ENCODE assay signal across 8 mouse cellular contexts in genomic region chr1:89929721-89930505, GRCm38 (mm10). TPM values are rescaled to one million over a fixed set of nuclear protein-coding genes. Genes with fewer than 3 reads are reported as not detected.
A peak's percentile ranks its signal among the peaks of the same experiment; 100 is the strongest.
DNase-seq lines count a peak whose midpoint lies in the region; ATAC-seq and TF ChIP-seq lines count a peak whose summit lies in the region.

No protein-coding gene starts in this region.

- no peaks in the 10 kb centered on the region for H3K9me3 ChIP-seq in forebrain, embryonic 14.5 days (replicated peaks; ENCODE audit: control insufficient read depth, low read length)
- no peaks in the 10 kb centered on the region; the same call in 1 of the 2 replicates for H3K9me3 ChIP-seq in limb, embryonic 11.5 days (ENCODE audit: control insufficient read depth, low read length)
- no peaks in the 10 kb centered on the region for H3K9me3 ChIP-seq in neural tube, embryonic 12.5 days

- no peaks in the 10 kb centered on the region for H3K36me3 ChIP-seq in testis, adult 2 months (ENCODE audit: control insufficient read depth, insufficient read depth, low read length)
- H3K36me3 ChIP-seq in forebrain, embryonic 14.5 days (ENCODE audit: control insufficient read depth, insufficient read depth, low read length), result no peaks in the 10 kb centered on the region
- no peaks in the 10 kb centered on the region for H3K36me3 ChIP-seq in limb, embryonic 11.5 days (ENCODE audit: control insufficient read depth, insufficient read depth, low read length)
- H3K36me3 ChIP-seq in neural tube, embryonic 12.5 days, result no peaks in the 10 kb centered on the region

- peaks cover 13% of the 10 kb centered on the region for H3K4me1 ChIP-seq in testis, adult 2 months (ENCODE audit: control insufficient read depth, insufficient read depth, low read length)
- H3K4me1 ChIP-seq in forebrain, embryonic 14.5 days (ENCODE audit: control insufficient read depth, insufficient read depth, low read length), result peaks cover 11% of the 10 kb centered on the region
- peaks cover 32% of the 10 kb centered on the region for H3K4me1 ChIP-seq in limb, embryonic 11.5 days (ENCODE audit: control insufficient read depth, insufficient read depth, low read length)
- H3K4me1 ChIP-seq in neural tube, embryonic 12.5 days, result peaks cover 60% of the 10 kb centered on the region

- peak overlapping the region; percentile 50 for H3K4me2 ChIP-seq in forebrain, embryonic 14.5 days (ENCODE audit: low read length)
- H3K4me2 ChIP-seq in limb, embryonic 11.5 days (ENCODE audit: low read depth, severe bottlenecking), result peak overlapping the region; percentile 88
- peak overlapping the region; percentile 85 for H3K4me2 ChIP-seq in neural tube, embryonic 12.5 days (replicated peaks)

- no peak for TF ChIP-seq POLR2A in testis, adult 2 months (IDR thresholded peaks at IDR 0.05; ENCODE audit: control insufficient read depth, low read depth, low read length)

- DNase-seq in testis, postnatal 14 days (ENCODE audit: low spot score), result no peak
- peak; percentile 19 for DNase-seq in forebrain, embryonic 14.5 days (ENCODE audit: low spot score)
- peak; percentile 79 for DNase-seq in limb, embryonic 11.5 days (ENCODE audit: low spot score)
- DNase-seq in layer of hippocampus, postnatal 14 days (ENCODE audit: low spot score in 2 of 2), result no peak

- WGBS in forebrain, embryonic 14.5 days, result 0% methylated on average over 54 of the region's 55 CpGs
- WGBS in limb, embryonic 11.5 days, result under 1% methylated on average over 47 of the region's 55 CpGs
- WGBS in neural tube, embryonic 12.5 days, result under 1% methylated on average over 50 of the region's 55 CpGs

- H3K27me3 ChIP-seq in testis, adult 2 months (ENCODE audit: control insufficient read depth, insufficient read depth, low read length), result peaks cover 4% of the 10 kb centered on the region; the same call in 1 of the 2 replicates
- peaks cover 97% of the 10 kb centered on the region for H3K27me3 ChIP-seq in forebrain, embryonic 14.5 days (replicated peaks; ENCODE audit: control insufficient read depth, insufficient read depth, low read length)
- peaks cover 90% of the 10 kb centered on the region for H3K27me3 ChIP-seq in limb, embryonic 11.5 days (ENCODE audit: control insufficient read depth, insufficient read depth, low read length)
- H3K27me3 ChIP-seq in neural tube, embryonic 12.5 days (replicated peaks), result peaks cover 45% of the 10 kb centered on the region

- H3K4me3 ChIP-seq in testis, adult 2 months (ENCODE audit: control insufficient read depth, low read depth, low read length), result peak overlapping the region; percentile 49
- peak overlapping the region; percentile 35 for H3K4me3 ChIP-seq in forebrain, embryonic 14.5 days (ENCODE audit: low read depth, low read length)
- peak overlapping the region; percentile 50 for H3K4me3 ChIP-seq in limb, embryonic 11.5 days (ENCODE audit: low read depth, low read length)
- peak overlapping the region; percentile 87 for H3K4me3 ChIP-seq in neural tube, embryonic 12.5 days

- peak overlapping the region; percentile 44 for H3K9ac ChIP-seq in forebrain, embryonic 14.5 days (ENCODE audit: low read length)
- H3K9ac ChIP-seq in limb, embryonic 11.5 days (ENCODE audit: low read length), result peak overlapping the region; percentile 47
- H3K9ac ChIP-seq in neural tube, embryonic 12.5 days, result peak overlapping the region; percentile 90

- no peak overlapping the region for H3K27ac ChIP-seq in testis, adult 2 months (ENCODE audit: control insufficient read depth, insufficient read depth, low read depth, low read length)
- peak overlapping the region; percentile 40; the same call in 1 of the 2 replicates for H3K27ac ChIP-seq in forebrain, embryonic 14.5 days (ENCODE audit: low read depth, low read length)
- H3K27ac ChIP-seq in limb, embryonic 11.5 days (replicated peaks; ENCODE audit: low read depth, low read length), result no peak overlapping the region
- H3K27ac ChIP-seq in neural tube, embryonic 12.5 days, result peak overlapping the region; percentile 75

- no peak for TF ChIP-seq CTCF in testis, adult 2 months (IDR thresholded peaks at IDR 0.05; ENCODE audit: control insufficient read depth, insufficient read depth, insufficient replicate concordance, low read depth, low read length)

- no peak for ATAC-seq in forebrain, embryonic 14.5 days
- ATAC-seq in limb, embryonic 11.5 days (ENCODE audit: insufficient number of reproducible peaks, low FRiP score, low TSS enrichment, low read depth), result no peak
- ATAC-seq in neural tube, embryonic 12.5 days (ENCODE audit: low FRiP score, low read depth), result no peak
- no peak for ATAC-seq in inflammation-experienced regulatory T-cells, adult 6 months
- ATAC-seq in CD4-positive, CD25-positive, alpha-beta regulatory T cell, adult 4 months, result no peak

RNA-seq across cellular contexts. Expression of gene Gbx2, which starts 1.1 kb away (rescaled TPM):
- polyA plus RNA-seq in testis, adult 2 months (2012; rRNA removed), result 0.05 TPM in 1 of 2 replicates, not detected in the other
- polyA plus RNA-seq in forebrain, embryonic 14.5 days (2014; fragmentation: Nextera tagmentation; extraction: Ambion mirVana), result 20.3 and 20.7 TPM in 2 replicates
- 1.3 and 1.6 TPM in 2 replicates for polyA plus RNA-seq in limb, embryonic 11.5 days (2014; fragmentation: Nextera tagmentation; extraction: Ambion mirVana)
- polyA plus RNA-seq in neural tube, embryonic 12.5 days (2016; fragmentation: Nextera tagmentation; extraction: Ambion mirVana), result 78.5 and 91.6 TPM in 2 replicates
- under 1 TPM in 1 of 2 experiments, not detected in 1; 0.14 TPM for total RNA-seq in layer of hippocampus, postnatal 14 days (2021)
- polyA plus RNA-seq in inflammation-experienced regulatory T-cells, adult 6 months (2017; shearing (Covaris generic)), result not detected
- not detected for polyA plus RNA-seq in CD4-positive, CD25-positive, alpha-beta regulatory T cell, adult 4 months (2017; shearing (Covaris generic))

Comparison
In these comparisons a context has a peak if more than half of its experiments do, and no peak if none do; other contexts are left out.
1. H3K27ac ChIP-seq: peak in forebrain, embryonic 14.5 days (single experiment) and neural tube, embryonic 12.5 days (single experiment); none in testis, adult 2 months (single experiment) and limb, embryonic 11.5 days (single experiment).
2. H3K4me3 ChIP-seq: peak in every context shown above with its lines; median percentile 87 in neural tube, embryonic 12.5 days; 50 in limb, embryonic 11.5 days; 49 in testis, adult 2 months; 35 in forebrain, embryonic 14.5 days.
3. DNase-seq: peak in forebrain, embryonic 14.5 days (single experiment) and limb, embryonic 11.5 days (single experiment); none in testis, postnatal 14 days (single experiment) and layer of hippocampus, postnatal 14 days (0 of 2).
4. Peak in every context shown above with its lines, with median percentiles within 50 percentile points of each other: H3K4me2 ChIP-seq and H3K9ac ChIP-seq.